Mouse (Mus musculus): ENCODE data around the gene Pigt.

Gene Pigt

GRCm38 (mm10) chr2:164486258-164487114 is 10.8 kb upstream of the Pigt start:
- DNase-seq (ENCODE audit: low spot score): peak; percentile 43

GRCm38 (mm10) chr2:164487115-164487527 is 10.2 kb upstream of the Pigt start:
- DNase-seq (ENCODE audit: low spot score): no peak

- no peak for DNase-seq (ENCODE audit: low spot score)
Measured at GRCm38 (mm10) chr2:164487812-164488211, 9.5 kb upstream of the Pigt start.

GRCm38 (mm10) chr2:164494126-164494525 is 3.2 kb upstream of the Pigt start:
- DNase-seq (ENCODE audit: low spot score): no peak

- DNase-seq (ENCODE audit: low spot score): no peak
Measured at GRCm38 (mm10) chr2:164496331-164496730, 989 bp upstream of the Pigt start.

- DNase-seq (ENCODE audit: low spot score): no peak
Measured at GRCm38 (mm10) chr2:164497691-164498268, 460 bp downstream of the Pigt start.

- DNase-seq (ENCODE audit: low spot score): no peak
Measured at GRCm38 (mm10) chr2:164499317-164499716, 2.0 kb downstream of the Pigt start.

- DNase-seq (ENCODE audit: low spot score): no peak
Measured at GRCm38 (mm10) chr2:164500511-164500910, 3.2 kb downstream of the Pigt start.

- DNase-seq (ENCODE audit: low spot score): no peak
Measured at GRCm38 (mm10) chr2:164504919-164505318, 7.6 kb downstream of the Pigt start.

- DNase-seq (ENCODE audit: low spot score): no peak
Measured at GRCm38 (mm10) chr2:164505619-164506347, 8.5 kb downstream of the Pigt start.

- no peak for DNase-seq (ENCODE audit: low spot score)
Measured at GRCm38 (mm10) chr2:164507811-164508210, 10.5 kb downstream of the Pigt start.

- DNase-seq (ENCODE audit: low spot score): no peak
Measured at GRCm38 (mm10) chr2:164510621-164511190, 13.4 kb downstream of the Pigt start.

- no peak for DNase-seq (ENCODE audit: low spot score)
Measured at GRCm38 (mm10) chr2:164512121-164512909, 15.0 kb downstream of the Pigt start.

GRCm38 (mm10) chr2:164513389-164513788 is 16.1 kb downstream of the Pigt start:
- no peak for DNase-seq (ENCODE audit: low spot score)

GRCm38 (mm10) chr2:164514916-164515315 is 17.6 kb downstream of the Pigt start:
- no peak for DNase-seq (ENCODE audit: low spot score)

GRCm38 (mm10) chr2:164515897-164516296 is 18.6 kb downstream of the Pigt start:
- DNase-seq (ENCODE audit: low spot score): no peak

GRCm38 (mm10) chr2:164516592-164516991 is 19.3 kb downstream of the Pigt start:
- DNase-seq (ENCODE audit: low spot score): no peak

GRCm38 (mm10) chr2:164517485-164518221 is 20.3 kb downstream of the Pigt start:
- no peak for DNase-seq (ENCODE audit: low spot score)

- no peak for DNase-seq (ENCODE audit: low spot score)
Measured at GRCm38 (mm10) chr2:164518266-164519170, 21.2 kb downstream of the Pigt start.

GRCm38 (mm10) chr2:164519171-164519526 is 21.8 kb downstream of the Pigt start:
- DNase-seq (ENCODE audit: low spot score): no peak
